Mouse (Mus musculus) kidney, embryonic 15.5 days (tissue): ENCODE measurements around the gene Slit1. TPM values are rescaled to one million over a fixed set of nuclear protein-coding genes. Genes with fewer than 3 reads are reported as not detected.

Experiments used
- ATAC-seq: fragments of 200-750 bp; cut with Nextera tagmentation; replicated peaks from 2 replicates; pipeline ENCODE4 v1.8.0; 2017; ENCODE audit warnings: moderate TSS enrichment; ENCODE audit not compliant: low FRiP score
- H3K27ac ChIP-seq: fragments of 300-500 bp; sonication (generic); 2 replicates; pipeline ENCODE4 v1.5.1; 2015; ENCODE audit warnings: mild to moderate bottlenecking, inconsistent platforms
- H3K27me3 ChIP-seq: fragments of 300-500 bp; sonication (generic); 2 replicates; pipeline ENCODE4 v1.6.1; 2015; ENCODE audit warnings: inconsistent platforms
- H3K36me3 ChIP-seq: fragments of 300-500 bp; sonication (generic); 2 replicates; pipeline ENCODE4 v1.6.1; 2015; ENCODE audit warnings: inconsistent platforms
- H3K4me1 ChIP-seq: fragments of 300-500 bp; sonication (generic); 2 replicates; pipeline ENCODE4 v1.6.1; 2015; ENCODE audit warnings: inconsistent platforms
- H3K4me2 ChIP-seq: fragments of 300-500 bp; sonication (generic); 2 replicates; pipeline ENCODE4 v1.6.1; 2015; ENCODE audit warnings: moderate library complexity, mild to moderate bottlenecking, inconsistent platforms
- H3K4me3 ChIP-seq: fragments of 300-500 bp; sonication (generic); replicated peaks from 2 replicates; pipeline ENCODE4 v1.5.1; 2015; ENCODE audit warnings: mild to moderate bottlenecking, inconsistent platforms
- H3K9ac ChIP-seq: fragments of 300-500 bp; sonication (generic); 2 replicates; pipeline ENCODE4 v1.6.1; 2015; ENCODE audit warnings: mild to moderate bottlenecking, inconsistent platforms
- H3K9me3 ChIP-seq: fragments of 300-500 bp; sonication (generic); replicated peaks from 2 replicates; pipeline ENCODE4 v1.6.1; 2016; ENCODE audit warnings: inconsistent platforms
- WGBS: fragments of 180-500 bp; shearing (Covaris S2); methylation state at CpG from one replicate; pipeline ENCODE4 v1.1.7; 2015; ENCODE audit warnings: mixed read lengths; 5-methylcytosine and 5-hydroxymethylcytosine counted together
- polyA plus RNA-seq: library from polyadenylated mRNA; unstranded; fragments of >200 nt; fragmentation: Nextera tagmentation; extraction: Ambion mirVana; gene quantifications from 2 replicates; pipeline ENCODE4 v1.2.1, GENCODE M21; 2015

Gene Slit1
- polyA plus RNA-seq, 1 experiment from 2014 or later, result 6.3 TPM

DNA sequence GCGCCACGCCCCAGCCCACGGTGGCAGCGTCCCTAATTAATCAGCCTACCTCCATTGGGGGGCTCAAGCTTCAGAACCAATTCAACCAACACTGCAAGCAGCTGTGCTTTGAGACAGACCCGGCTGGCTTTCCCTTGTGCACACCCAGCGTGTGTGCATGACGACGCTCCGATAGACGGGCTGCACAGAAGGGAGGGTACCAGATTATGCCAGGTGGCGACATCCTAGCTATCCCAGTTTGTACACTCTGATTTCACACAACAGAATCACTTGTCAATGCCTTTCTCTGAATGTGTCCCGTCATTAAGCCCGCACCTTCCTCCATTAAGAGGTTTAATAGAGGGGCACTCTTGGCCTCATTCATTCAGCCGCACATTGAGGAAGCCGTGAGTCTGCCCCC lies 11.3 kb upstream of the Slit1 start:
- WGBS, result 77% methylated on average over 15 of the region's 15 CpGs
- no peak for ATAC-seq

DNA sequence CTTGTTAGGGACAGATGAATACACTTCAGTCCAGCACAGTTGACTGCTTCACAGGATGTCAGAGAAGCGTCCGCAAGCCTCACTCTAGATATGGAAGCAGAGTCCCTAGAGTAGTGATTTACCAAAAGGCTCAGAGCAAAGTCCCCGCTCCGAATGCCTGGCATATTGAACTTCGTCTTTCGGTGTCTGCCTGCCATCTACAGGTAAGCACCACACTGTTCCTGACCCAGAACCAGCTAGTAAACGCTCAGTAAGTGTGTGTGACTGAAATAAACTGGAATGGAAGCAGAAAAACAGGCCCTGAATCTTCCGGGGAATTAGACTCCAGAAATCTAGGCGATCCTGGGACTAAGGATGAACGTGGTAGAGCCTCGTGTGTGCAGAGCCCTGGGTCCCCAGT lies 8.4 kb upstream of the Slit1 start:
- Histone ChIP-seq H3K36me3 (no peaks in the 10 kb centered on the region), H3K4me1 (peaks cover 10% of the 10 kb centered on the region; the same call in 1 of the 2 replicates), H3K27me3 (no peaks in the 10 kb centered on the region), H3K9me3 (no peaks in the 10 kb centered on the region), H3K9ac (no peak overlapping the region), H3K4me3 (no peak overlapping the region), H3K27ac (no peak overlapping the region), H3K4me2 (no peak overlapping the region)
- no peak for ATAC-seq
- WGBS, result 78% methylated on average over 11 of the region's 11 CpGs

More for the DNA sequence above, 11.3 kb upstream of the Slit1 start:
- Histone ChIP-seq H3K4me1 (peaks cover 9% of the 10 kb centered on the region; the same call in 1 of the 2 replicates), H3K9ac (no peak overlapping the region), H3K27ac (no peak overlapping the region), H3K27me3 (no peaks in the 10 kb centered on the region), H3K4me3 (no peak overlapping the region), H3K9me3 (no peaks in the 10 kb centered on the region), H3K36me3 (no peaks in the 10 kb centered on the region), H3K4me2 (no peak overlapping the region)

DNA sequence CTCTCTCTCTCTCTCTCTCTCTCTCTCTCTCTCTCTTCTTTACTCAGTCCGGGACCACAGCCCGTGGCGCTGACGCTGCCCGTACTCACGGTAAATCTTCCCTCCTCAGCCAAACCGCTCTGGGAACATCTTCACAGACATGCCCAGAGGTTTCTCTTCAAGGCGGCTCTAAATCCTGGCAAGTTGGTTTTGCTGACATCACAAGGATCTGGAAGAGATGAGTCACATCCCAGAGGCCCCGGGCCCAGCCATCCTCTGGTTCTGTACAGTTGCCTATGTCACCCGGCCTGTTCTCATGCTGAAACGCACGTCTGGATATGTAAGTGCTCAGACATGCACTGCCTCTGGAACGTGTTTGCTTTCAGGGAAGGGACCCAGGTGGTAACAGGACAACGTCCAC lies 4.0 kb upstream of the Slit1 start:
- Histone ChIP-seq H3K9me3 (no peaks in the 10 kb centered on the region), H3K4me2 (no peak overlapping the region), H3K27me3 (peaks cover 22% of the 10 kb centered on the region), H3K4me1 (peaks cover 54% of the 10 kb centered on the region), H3K4me3 (no peak overlapping the region), H3K36me3 (no peaks in the 10 kb centered on the region), H3K9ac (no peak overlapping the region), H3K27ac (no peak overlapping the region)
- no peak for ATAC-seq
- WGBS, result 92% methylated on average over 14 of the region's 14 CpGs

DNA sequence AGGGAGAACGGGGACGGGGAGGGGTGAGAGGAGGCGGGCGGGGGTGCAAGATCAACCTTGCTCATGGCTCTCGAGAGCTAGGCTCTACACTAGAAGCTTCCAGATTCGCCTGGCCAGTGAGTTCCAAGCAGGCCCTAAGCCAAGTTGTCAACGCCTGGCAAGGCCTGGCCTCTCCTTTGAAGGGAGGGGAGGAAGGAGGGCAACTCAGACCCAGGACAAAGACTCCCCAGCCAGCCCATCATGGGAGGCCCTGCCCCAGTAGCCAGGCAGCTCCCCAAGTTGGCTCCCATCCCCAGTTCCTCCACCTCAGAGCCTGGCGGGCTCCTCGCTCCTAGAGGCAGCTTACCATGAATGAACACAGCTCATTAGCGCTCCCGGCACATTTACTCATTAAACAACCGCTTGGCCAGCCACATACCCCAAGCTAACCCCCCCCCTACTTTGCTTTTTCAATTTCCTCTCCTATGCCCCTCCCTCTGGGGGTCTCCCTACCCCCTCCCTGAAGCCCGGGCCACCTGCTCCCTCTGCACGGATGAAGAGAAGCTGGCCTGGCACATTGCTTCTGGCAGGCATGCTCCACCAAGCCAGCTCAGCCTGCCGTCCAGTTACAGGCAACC lies 2.6 kb upstream of the Slit1 start:
- Histone ChIP-seq H3K27me3 (peaks cover 33% of the 10 kb centered on the region), H3K36me3 (no peaks in the 10 kb centered on the region), H3K27ac (peak overlapping the region; percentile 71), H3K9me3 (no peaks in the 10 kb centered on the region), H3K4me2 (no peak overlapping the region), H3K4me3 (no peak overlapping the region), H3K9ac (no peak overlapping the region), H3K4me1 (peaks cover 60% of the 10 kb centered on the region)
- peak; percentile 81 for ATAC-seq
- 39% methylated on average over 15 of the region's 15 CpGs for WGBS

DNA sequence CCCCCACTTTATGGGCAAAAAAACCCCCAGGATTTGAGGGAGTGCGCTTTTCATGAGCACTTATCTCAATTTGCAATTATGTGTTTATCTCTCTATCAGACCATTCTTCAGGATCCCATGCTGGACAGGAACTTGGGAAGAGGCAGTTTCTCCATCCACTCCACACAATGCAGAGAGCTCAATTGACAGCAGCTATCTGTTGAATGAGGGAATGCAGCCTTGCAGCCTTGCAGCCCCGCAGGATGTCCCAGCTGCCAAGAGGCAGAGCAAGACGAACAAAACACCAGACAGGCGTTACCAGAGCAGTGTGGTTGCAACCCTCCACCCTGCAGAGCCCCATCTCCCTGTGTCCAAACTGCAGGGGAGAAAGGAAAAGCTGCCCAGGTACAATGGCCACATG lies 4.6 kb downstream of the Slit1 start:
- Histone ChIP-seq H3K4me1 (peaks cover 48% of the 10 kb centered on the region), H3K9ac (no peak overlapping the region), H3K36me3 (no peaks in the 10 kb centered on the region), H3K4me2 (no peak overlapping the region), H3K9me3 (no peaks in the 10 kb centered on the region), H3K27me3 (peaks cover 68% of the 10 kb centered on the region), H3K27ac (no peak overlapping the region), H3K4me3 (no peak overlapping the region)
- 36% methylated on average over 4 of the region's 4 CpGs for WGBS
- no peak for ATAC-seq

DNA sequence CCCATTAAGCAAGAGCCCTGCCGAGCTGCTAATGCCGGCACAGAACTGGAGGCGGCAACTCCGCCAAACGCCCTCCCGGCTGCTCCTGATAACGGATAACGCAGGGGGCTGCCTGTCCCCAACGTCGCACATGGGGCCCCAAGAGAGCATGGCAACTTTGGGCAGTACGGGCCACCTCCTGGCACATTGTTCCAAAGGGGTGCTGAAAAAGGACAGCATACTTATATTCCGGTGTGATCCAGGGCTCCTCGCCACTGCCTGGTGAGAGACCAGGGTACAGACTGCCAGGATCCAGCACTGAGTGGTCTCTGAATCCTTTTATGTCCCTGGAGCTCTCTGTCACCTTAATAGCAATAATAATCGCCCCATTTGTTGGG lies 5.0 kb downstream of the Slit1 start:
- Histone ChIP-seq H3K4me3 (no peak overlapping the region), H3K4me1 (peaks cover 43% of the 10 kb centered on the region), H3K27me3 (peaks cover 64% of the 10 kb centered on the region), H3K9me3 (no peaks in the 10 kb centered on the region), H3K4me2 (peak overlapping the region; percentile 20), H3K27ac (no peak overlapping the region), H3K9ac (no peak overlapping the region), H3K36me3 (no peaks in the 10 kb centered on the region)
- WGBS, result 20% methylated on average over 14 of the region's 14 CpGs
- ATAC-seq, result no peak

DNA sequence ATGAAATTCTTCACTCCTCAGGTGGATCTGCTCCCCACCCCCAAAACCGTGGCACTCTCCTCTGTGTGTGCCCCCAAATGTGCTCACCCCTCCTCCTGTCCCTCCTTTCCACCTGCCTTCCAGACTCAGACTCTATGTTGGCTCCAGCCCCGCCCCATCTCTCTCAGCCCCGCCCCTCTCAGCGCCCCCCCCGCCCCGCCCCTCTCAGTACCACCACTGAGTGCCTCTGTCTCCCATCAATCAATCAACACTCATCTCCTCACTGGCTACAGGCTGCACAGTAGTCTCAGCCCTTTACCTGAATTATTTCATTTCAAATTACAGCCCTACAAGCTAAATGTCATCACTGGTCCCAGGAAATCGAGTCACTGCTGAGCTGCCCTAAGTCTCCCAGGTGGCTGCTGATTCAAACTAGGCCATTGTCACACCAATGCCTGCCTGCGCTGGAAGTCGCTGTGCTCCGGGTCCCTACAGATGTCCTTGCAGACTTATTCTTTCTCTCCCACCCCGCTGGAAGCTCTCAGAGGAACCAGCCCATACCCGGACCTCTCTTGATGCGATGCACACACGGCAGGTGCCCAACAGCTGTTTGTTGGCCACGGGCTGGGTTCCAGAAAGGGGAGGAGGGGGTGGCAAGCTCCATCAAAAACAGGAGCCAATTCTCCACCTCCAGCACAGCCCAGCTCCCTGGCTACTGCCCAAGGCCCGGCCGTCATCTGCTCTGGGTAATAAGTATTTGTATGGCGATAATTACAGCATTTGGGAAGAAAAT lies 5.6 kb downstream of the Slit1 start:
- no peak; the same call in 1 of the 2 replicates for ATAC-seq
- 9% methylated on average over 18 of the region's 18 CpGs for WGBS
- Histone ChIP-seq H3K4me1 (peaks cover 38% of the 10 kb centered on the region), H3K4me3 (no peak overlapping the region), H3K9ac (no peak overlapping the region), H3K4me2 (peak overlapping the region; percentile 20), H3K27ac (no peak overlapping the region), H3K27me3 (peaks cover 58% of the 10 kb centered on the region), H3K36me3 (no peaks in the 10 kb centered on the region), H3K9me3 (no peaks in the 10 kb centered on the region)

DNA sequence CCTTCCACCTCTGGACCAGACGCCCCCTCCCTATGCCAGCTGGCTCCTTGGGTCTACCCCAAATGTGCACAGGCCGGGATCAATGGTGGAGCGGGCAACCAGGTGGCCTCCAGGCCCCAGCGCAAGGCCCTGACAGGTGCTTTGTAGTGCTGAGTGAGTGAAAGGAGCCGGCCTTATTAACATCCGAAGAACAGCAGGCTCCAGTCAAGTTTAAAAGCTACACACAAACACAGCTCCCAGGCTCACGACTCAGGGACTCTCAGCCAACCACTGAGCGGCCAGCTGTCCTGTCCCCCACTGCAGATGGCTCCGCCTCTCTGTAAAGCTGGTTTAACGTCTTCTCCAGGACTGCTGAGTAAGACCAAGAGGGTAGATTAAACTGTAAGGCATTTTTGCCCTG lies 8.8 kb downstream of the Slit1 start:
- Histone ChIP-seq H3K9ac (no peak overlapping the region), H3K4me1 (peaks cover 21% of the 10 kb centered on the region), H3K9me3 (no peaks in the 10 kb centered on the region), H3K4me2 (no peak overlapping the region), H3K4me3 (no peak overlapping the region), H3K36me3 (no peaks in the 10 kb centered on the region), H3K27ac (no peak overlapping the region), H3K27me3 (peaks cover 35% of the 10 kb centered on the region)
- ATAC-seq, result peak; percentile 43; the same call in 1 of the 2 replicates
- WGBS, result 27% methylated on average over 10 of the region's 10 CpGs

DNA sequence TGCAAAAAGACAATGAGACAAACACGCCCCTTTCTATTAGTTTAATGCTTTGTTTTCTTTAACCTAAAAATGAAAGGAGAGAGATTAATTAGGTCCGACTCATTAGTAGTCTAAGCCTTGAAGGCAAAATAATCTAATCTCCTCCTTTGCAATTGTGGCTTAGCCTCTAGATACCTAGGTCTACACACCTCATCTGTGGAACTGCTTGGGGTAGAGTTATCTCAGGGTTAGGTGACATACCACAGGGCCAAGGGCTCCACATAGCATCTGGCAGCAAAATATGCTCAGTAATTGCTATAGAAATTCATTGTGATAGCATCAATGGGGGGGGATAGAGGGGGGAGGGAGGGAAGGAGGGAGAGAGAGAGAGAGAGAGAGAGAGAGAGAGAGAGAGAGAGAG lies 18.0 kb downstream of the Slit1 start:
- no peak overlapping the region for H3K4me2 ChIP-seq
- H3K27ac ChIP-seq, result no peak overlapping the region
- no peaks in the 10 kb centered on the region for H3K27me3 ChIP-seq
- no peaks in the 10 kb centered on the region for H3K9me3 ChIP-seq
- H3K9ac ChIP-seq, result no peak overlapping the region
- H3K4me3 ChIP-seq, result no peak overlapping the region
- H3K4me1 ChIP-seq, result peaks cover 29% of the 10 kb centered on the region
- no peak for ATAC-seq
- H3K36me3 ChIP-seq, result no peaks in the 10 kb centered on the region
- 59% methylated on average over 2 of the region's 2 CpGs for WGBS

DNA sequence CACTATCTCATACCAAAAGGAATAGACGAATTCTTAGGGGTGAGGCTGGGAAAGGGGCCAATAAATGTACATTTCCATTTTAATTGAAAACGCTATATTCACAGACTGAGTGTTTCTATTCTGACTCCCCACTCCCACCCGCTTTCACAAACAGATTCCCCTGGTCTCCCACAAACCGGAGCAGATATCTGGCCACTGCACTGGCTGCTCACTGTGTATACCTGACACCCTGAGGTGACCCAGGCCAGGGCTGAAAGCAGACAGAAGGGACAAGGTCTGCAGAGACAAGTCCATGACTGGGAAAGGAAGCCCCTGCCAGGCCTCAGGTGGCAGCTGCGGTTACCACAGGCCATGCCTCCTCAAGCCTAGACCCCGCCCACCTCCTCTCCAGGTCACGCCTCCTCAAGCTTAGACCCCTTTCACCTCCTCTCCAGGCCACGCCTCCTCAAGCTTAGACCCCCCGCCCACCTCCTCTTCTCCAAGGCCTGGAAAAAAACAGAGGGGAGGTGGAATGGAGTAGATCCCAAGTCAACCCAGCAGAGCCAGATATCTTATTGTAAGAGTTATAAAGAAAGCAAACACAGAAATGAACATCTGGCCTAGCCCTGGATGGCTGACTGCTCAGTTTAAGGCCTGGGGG lies 18.5 kb downstream of the Slit1 start:
- Histone ChIP-seq H3K4me1 (peaks cover 29% of the 10 kb centered on the region), H3K27ac (no peak overlapping the region), H3K4me3 (no peak overlapping the region), H3K9me3 (no peaks in the 10 kb centered on the region), H3K27me3 (no peaks in the 10 kb centered on the region), H3K36me3 (no peaks in the 10 kb centered on the region), H3K9ac (no peak overlapping the region), H3K4me2 (no peak overlapping the region)
- ATAC-seq, result peak; percentile 64; the same call in 1 of the 2 replicates
- 28% methylated on average over 9 of the region's 9 CpGs for WGBS

DNA sequence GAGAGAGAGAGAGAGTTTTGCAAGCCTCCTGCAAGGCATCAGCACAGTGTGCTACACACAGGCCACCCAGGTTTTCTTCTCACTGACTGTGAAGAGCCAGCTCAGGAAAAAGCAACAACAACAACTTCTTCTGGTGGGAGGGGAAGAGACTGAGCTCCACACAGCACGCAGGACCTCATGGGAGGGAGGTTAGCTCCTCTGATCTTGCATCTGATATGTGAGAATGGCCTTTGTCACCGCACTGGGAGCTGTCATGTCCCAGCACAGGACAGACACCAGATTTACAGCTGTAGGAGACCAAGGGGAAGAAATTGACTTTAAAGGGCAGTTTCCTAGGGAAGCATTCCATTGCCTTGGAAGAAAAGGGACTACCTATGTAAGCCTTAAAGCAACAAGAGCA lies 20.1 kb downstream of the Slit1 start:
- WGBS, result 20% methylated on average over 2 of the region's 2 CpGs
- Histone ChIP-seq H3K27me3 (no peaks in the 10 kb centered on the region), H3K9me3 (no peaks in the 10 kb centered on the region), H3K4me2 (no peak overlapping the region), H3K27ac (peak overlapping the region; percentile 28; the same call in 1 of the 2 replicates), H3K4me1 (peaks cover 29% of the 10 kb centered on the region), H3K36me3 (no peaks in the 10 kb centered on the region), H3K9ac (no peak overlapping the region), H3K4me3 (no peak overlapping the region)
- ATAC-seq, result peak; percentile 66; the same call in 1 of the 2 replicates

DNA sequence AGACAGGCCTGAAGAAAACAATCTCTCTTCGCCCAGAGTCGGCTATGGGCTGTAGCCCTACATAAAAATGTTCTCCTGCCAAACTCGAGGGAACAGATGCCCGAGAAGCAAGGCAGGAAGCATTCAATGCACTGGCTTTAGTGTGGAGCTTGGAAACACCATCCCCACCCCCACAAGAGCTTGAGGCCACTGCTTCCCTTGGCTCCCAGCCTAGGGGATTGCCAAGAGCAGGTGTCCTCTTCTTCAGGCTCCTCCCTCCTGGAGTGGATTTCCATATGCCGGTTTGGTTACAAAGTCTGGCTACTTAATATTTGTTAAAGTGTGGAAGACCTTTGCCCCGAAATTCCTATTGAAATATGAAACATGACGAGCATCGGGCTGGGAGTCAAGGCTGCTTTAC lies 24.0 kb downstream of the Slit1 start:
- H3K4me3 ChIP-seq, result no peak overlapping the region
- H3K27ac ChIP-seq, result no peak overlapping the region
- no peaks in the 10 kb centered on the region for H3K36me3 ChIP-seq
- peaks cover 2% of the 10 kb centered on the region; the same call in 1 of the 2 replicates for H3K27me3 ChIP-seq
- WGBS, result 76% methylated on average over 8 of the region's 8 CpGs
- ATAC-seq, result no peak
- no peak overlapping the region for H3K4me2 ChIP-seq
- H3K9ac ChIP-seq, result no peak overlapping the region
- H3K9me3 ChIP-seq, result no peaks in the 10 kb centered on the region
- H3K4me1 ChIP-seq, result peaks cover 38% of the 10 kb centered on the region
